Mouse (Mus musculus): Measurements from ENCODE around the gene Babam1.

GRCm38 (mm10) chr8:71397701-71398100, 1.0 kb downstream of the Babam1 start:
- TF ChIP-seq USF1 (IDR thresholded peaks at IDR 0.05; ENCODE audit: low read depth) (no peak), CTCF (IDR thresholded peaks at IDR 0.05; ENCODE audit: control insufficient read depth, insufficient read depth, insufficient read length) (no peak), MAX (IDR thresholded peaks at IDR 0.05) (no peak), MYOG (IDR thresholded peaks at IDR 0.05; ENCODE audit: control insufficient read depth, extremely low read depth, insufficient read length) (no peak), MYOD1 (IDR thresholded peaks at IDR 0.05; ENCODE audit: control insufficient read depth, insufficient read length, low read depth) (no peak), CEBPB (IDR thresholded peaks at IDR 0.05; ENCODE audit: low read depth) (no peak)
